Mouse (Mus musculus) frontal cortex, adult (tissue): ENCODE results near the gene BC061212.
"Not testable (repeated sequence)": the region's sequence is repeated elsewhere in the genome, so short reads cannot be mapped to it uniquely, and the experiment has no call there.

Source experiments
- ATAC-seq: cut with Nextera tagmentation; 2 replicates; pipeline ENCODE4 v1.9.2; 2017; ENCODE audit warnings: mild to moderate bottlenecking, moderate library complexity, mixed read lengths; ENCODE audit not compliant: low TSS enrichment

The BC061212 gene

DNA sequence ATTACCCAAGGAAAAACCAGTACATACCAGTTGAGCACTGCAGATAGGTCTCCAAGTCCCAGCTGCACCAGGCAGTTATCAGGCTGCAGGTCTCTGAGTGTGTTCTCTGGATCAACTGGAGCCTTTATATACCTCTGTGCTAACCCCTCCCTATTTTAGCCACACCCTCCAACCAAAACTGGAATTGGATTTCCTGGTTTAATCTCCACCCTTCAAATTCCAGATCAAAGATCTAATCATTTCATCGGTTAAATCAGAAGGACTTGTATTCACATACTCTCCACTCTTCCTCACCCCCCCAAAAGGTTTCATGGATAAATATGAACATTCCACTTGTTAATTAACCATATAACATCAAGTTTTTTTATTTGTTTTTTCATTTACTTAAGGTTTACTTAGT is at the start of gene BC061212:
Gene BC061212, minus strand, starts transcription at position 101 of the 400 bp plus-strand sequence.
- ATAC-seq = not testable (repeated sequence)

GRCm38 (mm10) chr5:94076085-94076484 is 5.7 kb upstream of the BC061212 start, which contains the start of gene Gm6351:
Gene Gm6351 (plus strand): TSS chr5:94076385.
- ATAC-seq = not testable (repeated sequence)
